Mouse (Mus musculus) ES-E14 (cell line): ENCODE measurements around the gene Ppm1m. TPM values are rescaled to one million over a fixed set of nuclear protein-coding genes. Genes with fewer than 3 reads are reported as not detected.

Source experiments
- DNase-seq: peaks from one replicate; pipeline ENCODE4 v3.0.0-alpha.2; 2013; ENCODE audit warnings: low read depth, low spot score
- H3K27ac ChIP-seq: 2 replicates; pipeline ENCODE4 v1.5.1; 2012; ENCODE audit warnings: low read depth, mild to moderate bottlenecking, low read length, moderate library complexity, mixed read lengths; ENCODE audit not compliant: poor library complexity, insufficient read depth, severe bottlenecking
- H3K36me3 ChIP-seq: 2 replicates; pipeline ENCODE4 v1.6.1; 2012; ENCODE audit warnings: mild to moderate bottlenecking, low read length, moderate library complexity, mixed read lengths; ENCODE audit not compliant: control insufficient read depth, poor library complexity, insufficient read depth, severe bottlenecking
- H3K4me1 ChIP-seq, 2 experiments: fragments of 150-350 bp in 1 of 2; sonication (generic) in 1 of 2; 2 replicates each; pipeline ENCODE4 v1.6.1; 2012; ENCODE audit warnings: low read length in 2 of 2, mild to moderate bottlenecking in 1 of 2, mixed read lengths in 1 of 2; ENCODE audit not compliant: control insufficient read depth in 2 of 2, insufficient read depth in 2 of 2, poor library complexity in 1 of 2
- H3K4me3 ChIP-seq, 2 experiments: fragments of 150-350 bp in 1 of 2; sonication (generic) in 1 of 2; 2 replicates each; pipeline ENCODE4 v1.5.1; 2012; ENCODE audit warnings: low read length in 2 of 2, low read depth in 1 of 2, mild to moderate bottlenecking in 1 of 2, mixed read lengths in 1 of 2; ENCODE audit not compliant: insufficient read depth in 1 of 2, poor library complexity in 1 of 2, severe bottlenecking in 1 of 2
- H3K9ac ChIP-seq: 2 replicates; pipeline ENCODE4 v1.6.1; 2012; ENCODE audit warnings: low read depth, mild to moderate bottlenecking, low read length, mixed read lengths; ENCODE audit not compliant: poor library complexity, insufficient read depth, severe bottlenecking
- H3K9me3 ChIP-seq: fragments of 150-350 bp; sonication (generic); 2 replicates; pipeline ENCODE4 v1.6.1; 2012; ENCODE audit warnings: low read depth, mild to moderate bottlenecking, low read length; ENCODE audit not compliant: control insufficient read depth, insufficient read depth
- CHD2 ChIP-seq: IDR thresholded peaks from 2 replicates; pipeline ENCODE4 v1.6.1; 2014; ENCODE audit warnings: mild to moderate bottlenecking, low read depth, low read length, inconsistent platforms
- HCFC1 ChIP-seq: IDR thresholded peaks from 2 replicates; pipeline ENCODE4 v1.6.1; 2012; ENCODE audit warnings: low read length, inconsistent platforms, borderline replicate concordance; ENCODE audit not compliant: insufficient read depth
- MAFK ChIP-seq: IDR thresholded peaks from 2 replicates; pipeline ENCODE4 v1.6.1; 2014; ENCODE audit warnings: mild to moderate bottlenecking, low read depth, low read length, inconsistent platforms; ENCODE audit not compliant: insufficient read depth
- ZC3H11A ChIP-seq: IDR thresholded peaks from 2 replicates; pipeline ENCODE4 v1.6.1; 2012; ENCODE audit warnings: low read depth, mild to moderate bottlenecking, inconsistent platforms, low read length, borderline replicate concordance
- ZNF384 ChIP-seq: IDR thresholded peaks from 2 replicates; pipeline ENCODE4 v1.6.1; 2012; ENCODE audit warnings: low read depth, low read length, inconsistent platforms
- in situ Hi-C, 2 experiments: fragments of 600-800 bp; cut with MboI; formaldehyde crosslinking; loops; one replicate each; pipeline ENCODE4 v1.15.1; 2025; ENCODE audit warnings: low sequenced_read_pairs in 2 of 2, inconsistent platforms in 1 of 2; ENCODE audit not compliant: unreplicated experiment in 2 of 2
- total RNA-seq: library from RNA; depleted of rRNA; stranded (reverse); fragments of 300-350 nt; gene quantifications from 2 replicates; pipeline ENCODE4 v1.2.3, GENCODE M21; 2012

Ppm1m gene
- total RNA-seq, 1 experiment: 40.6 TPM

DNA sequence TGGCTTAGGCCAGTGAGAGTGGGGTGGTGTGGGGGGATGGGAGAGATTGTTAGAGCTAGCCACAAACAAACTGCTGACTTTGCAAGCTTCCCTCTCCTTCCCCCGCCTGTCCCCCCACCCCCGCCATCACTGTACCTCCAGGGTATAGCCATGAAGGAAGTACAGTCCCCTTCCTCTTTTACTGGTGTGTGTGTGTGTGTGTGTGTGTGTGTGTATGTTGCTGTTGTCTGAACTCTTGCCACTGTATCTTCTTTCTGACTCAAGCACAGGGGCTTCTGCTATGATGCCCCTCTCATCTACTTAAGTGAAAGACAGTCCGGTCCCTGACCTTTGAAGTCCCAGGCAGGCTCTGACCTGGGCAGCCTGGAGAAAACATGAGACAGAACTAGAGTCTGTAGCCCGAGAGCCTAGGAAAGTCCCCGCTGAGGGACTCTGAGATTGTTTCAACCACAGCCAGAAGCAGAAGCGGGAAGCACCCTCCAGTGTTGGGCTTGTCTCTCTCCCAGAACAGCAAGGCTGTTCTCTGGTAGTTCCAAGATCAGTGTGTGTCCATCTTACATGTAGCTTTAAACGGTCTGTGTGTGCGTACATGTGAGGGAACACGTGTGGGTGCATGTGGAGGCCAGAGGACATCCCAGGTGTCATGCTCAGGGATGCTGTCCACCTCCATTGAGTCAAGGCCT, 30.6 kb upstream of the Ppm1m start:
- peaks cover 0 to 11% of the 10 kb centered on the region in 2 experiments; a peak in 2 of 4 replicates for H3K4me1 ChIP-seq
- H3K9me3 ChIP-seq: no peaks in the 10 kb centered on the region
- DNase-seq: no peak
- no peak overlapping the region for H3K27ac ChIP-seq
- in situ Hi-C loops: no loop called here
- no peak overlapping the region for H3K9ac ChIP-seq
- no peak overlapping the region for H3K4me3 ChIP-seq
- peaks cover 4% of the 10 kb centered on the region; the same call in 1 of the 2 replicates for H3K36me3 ChIP-seq
- TF ChIP-seq CHD2 (no peak), MAFK (peak; percentile 34; the same call in 1 of the 2 replicates)

DNA sequence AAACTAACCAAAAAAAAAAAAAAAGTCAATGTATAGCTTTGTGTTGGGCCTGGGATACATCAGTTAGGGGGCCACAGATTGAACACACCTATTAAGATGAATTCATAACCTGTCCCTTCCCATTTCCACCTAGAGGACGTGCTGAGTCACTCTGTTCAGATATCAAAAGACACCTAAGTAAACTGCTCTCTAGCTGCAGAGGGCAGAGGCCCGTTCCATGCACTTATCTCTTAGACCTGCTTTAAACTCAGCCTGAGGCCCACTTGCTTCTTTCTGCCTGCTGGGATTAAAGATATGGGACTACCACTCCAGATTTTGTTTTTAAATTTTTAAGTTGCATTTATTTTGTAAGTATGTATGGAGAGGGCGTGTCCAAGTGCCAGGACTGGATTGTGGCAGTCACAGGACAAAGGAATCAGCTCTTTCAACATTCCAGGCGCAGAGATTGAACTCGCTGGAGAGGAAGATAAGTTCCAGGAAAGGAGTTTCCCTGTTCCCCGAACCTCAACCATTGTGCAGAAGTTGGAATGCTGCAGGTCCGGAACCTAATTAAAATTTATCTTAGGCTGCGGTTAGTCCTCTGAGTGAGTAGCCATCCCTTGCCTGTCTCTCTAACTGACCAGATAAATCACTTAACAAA, 28.4 kb upstream of the Ppm1m start:
- peaks cover 0 to 11% of the 10 kb centered on the region in 2 experiments; a peak in 1 of 4 replicates for H3K4me1 ChIP-seq
- in situ Hi-C loops: no loop called here

DNA sequence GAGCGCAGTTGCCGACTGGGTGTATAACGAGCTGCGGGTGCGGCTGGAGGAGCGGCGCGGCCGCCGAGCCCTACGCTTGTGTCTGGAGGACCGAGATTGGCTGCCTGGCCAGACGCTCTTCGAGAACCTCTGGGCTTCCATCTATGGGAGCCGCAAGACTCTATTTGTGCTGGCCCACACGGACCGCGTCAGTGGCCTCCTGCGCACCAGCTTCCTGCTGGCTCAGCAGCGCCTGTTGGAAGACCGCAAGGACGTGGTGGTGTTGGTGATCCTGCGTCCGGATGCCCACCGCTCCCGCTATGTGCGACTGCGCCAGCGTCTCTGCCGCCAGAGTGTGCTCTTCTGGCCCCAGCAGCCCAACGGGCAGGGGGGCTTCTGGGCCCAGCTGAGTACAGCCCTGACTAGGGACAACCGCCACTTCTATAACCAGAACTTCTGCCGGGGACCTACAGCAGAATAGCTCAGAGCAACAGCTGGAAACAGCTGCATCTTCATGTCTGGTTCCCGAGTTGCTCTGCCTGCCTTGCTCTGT, 26.7 kb upstream of the Ppm1m start:
- Histone ChIP-seq H3K4me3 (peak overlapping the region; percentile 61 to 71), H3K9me3 (no peaks in the 10 kb centered on the region), H3K36me3 (no peaks in the 10 kb centered on the region), H3K9ac (peak overlapping the region; percentile 64), H3K4me1 (peaks cover 0 to 8% of the 10 kb centered on the region in 2 experiments; a peak in 1 of 4 replicates), H3K27ac (no peak overlapping the region)
- in situ Hi-C loops: no loop called here
- DNase-seq: no peak
- TF ChIP-seq MAFK (0 out of 2 replicates have a peak, but pooled peaks have one; percentile 9), ZC3H11A (no peak), ZNF384 (no peak)

More for the DNA sequence above, 28.4 kb upstream of the Ppm1m start:
- Histone ChIP-seq H3K9ac (no peak overlapping the region), H3K4me3 (no peak overlapping the region), H3K27ac (no peak overlapping the region), H3K9me3 (no peaks in the 10 kb centered on the region), H3K36me3 (no peaks in the 10 kb centered on the region)
- TF ChIP-seq CHD2 (no peak), MAFK (no peak), ZNF384 (no peak), ZC3H11A (no peak), HCFC1 (no peak)
- no peak for DNase-seq

DNA sequence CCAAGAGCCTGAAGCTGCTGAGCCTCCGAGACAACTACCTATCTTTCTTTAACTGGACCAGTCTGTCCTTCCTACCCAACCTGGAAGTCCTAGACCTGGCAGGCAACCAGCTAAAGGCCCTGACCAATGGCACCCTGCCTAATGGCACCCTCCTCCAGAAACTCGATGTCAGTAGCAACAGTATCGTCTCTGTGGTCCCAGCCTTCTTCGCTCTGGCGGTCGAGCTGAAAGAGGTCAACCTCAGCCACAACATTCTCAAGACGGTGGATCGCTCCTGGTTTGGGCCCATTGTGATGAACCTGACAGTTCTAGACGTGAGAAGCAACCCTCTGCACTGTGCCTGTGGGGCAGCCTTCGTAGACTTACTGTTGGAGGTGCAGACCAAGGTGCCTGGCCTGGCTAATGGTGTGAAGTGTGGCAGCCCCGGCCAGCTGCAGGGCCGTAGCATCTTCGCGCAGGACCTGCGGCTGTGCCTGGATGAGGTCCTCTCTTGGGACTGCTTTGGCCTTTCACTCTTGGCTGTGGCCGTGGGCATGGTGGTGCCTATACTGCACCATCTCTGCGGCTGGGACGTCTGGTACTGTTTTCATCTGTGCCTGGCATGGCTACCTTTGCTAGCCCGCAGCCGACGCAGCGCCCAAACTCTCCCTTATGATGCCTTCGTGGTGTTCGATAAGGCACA, 26.1 kb upstream of the Ppm1m start:
- Histone ChIP-seq H3K36me3 (no peaks in the 10 kb centered on the region), H3K9me3 (no peaks in the 10 kb centered on the region), H3K4me1 (peaks cover 0 to 8% of the 10 kb centered on the region in 2 experiments; a peak in 1 of 4 replicates), H3K27ac (no peak overlapping the region), H3K9ac (peak overlapping the region; percentile 64; the same call in 1 of the 2 replicates), H3K4me3 (peak overlapping the region; percentile 61 to 71)
- in situ Hi-C loops: no loop called here
- no peak for DNase-seq
- TF ChIP-seq ZNF384: no peak
- no peak for TF ChIP-seq MAFK
- TF ChIP-seq HCFC1: no peak
- TF ChIP-seq CHD2: no peak
